ENCODE assay signal across 14 mouse cellular contexts in genomic region chr14:121946728-121947127, GRCm38 (mm10). TPM values are rescaled to one million over a fixed set of nuclear protein-coding genes. Genes with fewer than 3 reads are reported as not detected.
A peak's percentile ranks its signal among the peaks of the same experiment; 100 is the strongest.
DNase-seq lines count a peak whose midpoint lies in the region; ATAC-seq and TF ChIP-seq lines count a peak whose summit lies in the region.
"Had no signal": no experiment of that assay in that cellular context is flagged by ENCODE, and none has a peak within 500 bp of the region (broad histone marks: within the 10 kb centered on the region; RNA-seq: fewer than 3 reads in every experiment).

No protein-coding gene starts in this region.

- no peak for TF ChIP-seq POLR2A in thymus, adult 2 months (IDR thresholded peaks at IDR 0.05; ENCODE audit: control insufficient read depth, extremely low read depth, insufficient read depth, low read length, poor library complexity)

- 47% methylated on average over 8 of the region's 8 CpGs for WGBS in intestine, embryonic 14.5 days
- WGBS in intestine, embryonic 15.5 days = 43% methylated on average over 8 of the region's 8 CpGs
- 65% methylated on average over 8 of the region's 8 CpGs for WGBS in thymus, adult 2 months
- 60% methylated on average over 8 of the region's 8 CpGs for WGBS in embryonic facial prominence, embryonic 14.5 days

- no peaks in the 10 kb centered on the region for H3K36me3 ChIP-seq in intestine, embryonic 14.5 days (ENCODE audit: control insufficient read depth, insufficient read depth, low read length)
- H3K36me3 ChIP-seq in intestine, embryonic 15.5 days = no peaks in the 10 kb centered on the region
- no peaks in the 10 kb centered on the region for H3K36me3 ChIP-seq in thymus, adult 2 months (ENCODE audit: control insufficient read depth, insufficient read depth, low read length)
- no peaks in the 10 kb centered on the region for H3K36me3 ChIP-seq in embryonic facial prominence, embryonic 14.5 days (ENCODE audit: control insufficient read depth, insufficient read depth, low read length)

- peak; percentile 50 for DNase-seq in intestine, embryonic 14.5 days (ENCODE audit: low spot score)
- DNase-seq in thymus, adult 2 months = no peak
- DNase-seq in thymus, postnatal 25 days = no peak
- no peak for DNase-seq in embryonic facial prominence, embryonic 14.5 days (ENCODE audit: low spot score)
- DNase-seq in left cerebral cortex, adult 9 months (ENCODE audit: low spot score in 2 of 2) = no peak
- DNase-seq in urinary bladder, postnatal 4 days (ENCODE audit: low spot score in 2 of 2) = no peak
- DNase-seq in Muller cell, postnatal 12 days (ENCODE audit: inconsistent ontology term) = no peak
- DNase-seq: cerebellum, adult 18-20 months; forebrain, postnatal 0 days; lung, postnatal 14 days; spleen, adult 18-20 months; thymus, adult 18-20 months had no signal

- H3K27ac ChIP-seq in intestine, embryonic 14.5 days (ENCODE audit: low read depth) = no peak overlapping the region; the same call in 1 of the 2 replicates
- no peak overlapping the region for H3K27ac ChIP-seq in intestine, embryonic 15.5 days
- peak overlapping the region; percentile 73 for H3K27ac ChIP-seq in thymus, adult 2 months (ENCODE audit: control insufficient read depth, insufficient read depth, low read length)
- H3K27ac ChIP-seq in embryonic facial prominence, embryonic 14.5 days (replicated peaks; ENCODE audit: low read depth, low read length) = peak overlapping the region; percentile 58
- H3K27ac ChIP-seq: hindbrain, postnatal 0 days had no signal

- H3K4me2 ChIP-seq in intestine, embryonic 14.5 days (ENCODE audit: low read length) = no peak overlapping the region
- no peak overlapping the region for H3K4me2 ChIP-seq in intestine, embryonic 15.5 days (replicated peaks)
- H3K4me2 ChIP-seq in embryonic facial prominence, embryonic 14.5 days (ENCODE audit: low read depth, low read length) = no peak overlapping the region

- no peak for ATAC-seq in intestine, embryonic 14.5 days (replicated peaks; ENCODE audit: low FRiP score, low TSS enrichment, low read depth)
- no peak for ATAC-seq in intestine, embryonic 15.5 days
- ATAC-seq in embryonic facial prominence, embryonic 14.5 days (ENCODE audit: low read depth) = no peak
- ATAC-seq: forebrain, postnatal 0 days; hindbrain, postnatal 0 days had no signal

- H3K4me3 ChIP-seq in intestine, embryonic 14.5 days (ENCODE audit: low read depth, low read length) = no peak overlapping the region
- H3K4me3 ChIP-seq in intestine, embryonic 15.5 days (replicated peaks) = no peak overlapping the region
- H3K4me3 ChIP-seq in thymus, adult 2 months (ENCODE audit: control insufficient read depth, insufficient read depth, low read length) = no peak overlapping the region
- H3K4me3 ChIP-seq in embryonic facial prominence, embryonic 14.5 days (ENCODE audit: low read depth, low read length) = no peak overlapping the region

- TF ChIP-seq CTCF in thymus, adult 2 months (IDR thresholded peaks at IDR 0.05; ENCODE audit: borderline replicate concordance, control insufficient read depth, extremely low read depth, insufficient read depth, low read length, poor library complexity) = no peak

- no peaks in the 10 kb centered on the region for H3K27me3 ChIP-seq in intestine, embryonic 14.5 days (replicated peaks; ENCODE audit: control insufficient read depth, insufficient read depth, low read length)
- no peaks in the 10 kb centered on the region for H3K27me3 ChIP-seq in intestine, embryonic 15.5 days (replicated peaks)
- no peaks in the 10 kb centered on the region for H3K27me3 ChIP-seq in thymus, adult 2 months (ENCODE audit: control insufficient read depth, insufficient read depth, low read length)
- no peaks in the 10 kb centered on the region for H3K27me3 ChIP-seq in embryonic facial prominence, embryonic 14.5 days (replicated peaks; ENCODE audit: control insufficient read depth, insufficient read depth, low read length)

- H3K4me1 ChIP-seq in intestine, embryonic 14.5 days (replicated peaks; ENCODE audit: control insufficient read depth, insufficient read depth, low read length) = peaks cover 4% of the 10 kb centered on the region; the same call in 1 of the 2 replicates
- 0 out of 2 replicates have a peak, but pooled peaks cover 3% of the 10 kb centered on the region for H3K4me1 ChIP-seq in intestine, embryonic 15.5 days (replicated peaks)
- peaks cover 28% of the 10 kb centered on the region for H3K4me1 ChIP-seq in thymus, adult 2 months (replicated peaks; ENCODE audit: control insufficient read depth, insufficient read depth, low read length)
- no peaks in the 10 kb centered on the region for H3K4me1 ChIP-seq in embryonic facial prominence, embryonic 14.5 days (ENCODE audit: control insufficient read depth, insufficient read depth, low read length)

- peaks cover 2% of the 10 kb centered on the region; the same call in 1 of the 2 replicates for H3K9me3 ChIP-seq in intestine, embryonic 14.5 days (ENCODE audit: control insufficient read depth, low read length)
- H3K9me3 ChIP-seq in intestine, embryonic 15.5 days = no peaks in the 10 kb centered on the region
- 0 out of 2 replicates have a peak, but pooled peaks cover 4% of the 10 kb centered on the region for H3K9me3 ChIP-seq in embryonic facial prominence, embryonic 14.5 days (ENCODE audit: control insufficient read depth, low read length)

- H3K9ac ChIP-seq in intestine, embryonic 14.5 days (ENCODE audit: low read length) = no peak overlapping the region
- H3K9ac ChIP-seq in intestine, embryonic 15.5 days = no peak overlapping the region
- H3K9ac ChIP-seq in embryonic facial prominence, embryonic 14.5 days (ENCODE audit: low read depth, low read length) = no peak overlapping the region
- H3K9ac ChIP-seq: forebrain, postnatal 0 days had no signal

RNA-seq across cellular contexts. Expression of gene Gpr183, which starts 18.3 kb away (rescaled TPM):
- polyA plus RNA-seq in intestine, embryonic 14.5 days (2014; fragmentation: Nextera tagmentation; extraction: Ambion mirVana) = 3.4 and 4.7 TPM in 2 replicates
- 3.7 TPM in 2 replicates for polyA plus RNA-seq in intestine, embryonic 15.5 days (2015; fragmentation: Nextera tagmentation; extraction: Ambion mirVana)
- 10.1 and 10.3 TPM in 2 replicates for polyA plus RNA-seq in thymus, adult 2 months (2012; rRNA removed)
- 3.5 and 5.1 TPM in 2 replicates for polyA plus RNA-seq in embryonic facial prominence, embryonic 14.5 days (2014; fragmentation: Nextera tagmentation; extraction: Ambion mirVana)

RNA-seq across cellular contexts. Expression of gene Gpr18, which starts 31.1 kb away (rescaled TPM):
- 0.23 and 0.62 TPM in 2 replicates for polyA plus RNA-seq in intestine, embryonic 14.5 days (2014; fragmentation: Nextera tagmentation; extraction: Ambion mirVana)
- polyA plus RNA-seq in intestine, embryonic 15.5 days (2015; fragmentation: Nextera tagmentation; extraction: Ambion mirVana) = 0.29 and 0.34 TPM in 2 replicates
- polyA plus RNA-seq in thymus, adult 2 months (2012; rRNA removed) = 24.8 and 32.8 TPM in 2 replicates
- 0.11 and 0.22 TPM in 2 replicates for polyA plus RNA-seq in embryonic facial prominence, embryonic 14.5 days (2014; fragmentation: Nextera tagmentation; extraction: Ambion mirVana)
- polyA plus RNA-seq: forebrain, postnatal 0 days; hindbrain, postnatal 0 days had no signal

Comparison
In these comparisons a context has a peak if more than half of its experiments do, and no peak if none do; other contexts are left out.
1. H3K27ac ChIP-seq: peak in thymus, adult 2 months (single experiment) and embryonic facial prominence, embryonic 14.5 days (single experiment); none in intestine, embryonic 14.5 days (single experiment) and intestine, embryonic 15.5 days (single experiment).
2. RNA of gene Gpr18, which starts 31.1 kb away (polyA plus RNA-seq): 24.8 to 32.8 TPM in thymus, adult 2 months; 0.23 to 0.62 TPM in intestine, embryonic 14.5 days, 0.29 to 0.34 TPM in intestine, embryonic 15.5 days and 0.11 to 0.22 TPM in embryonic facial prominence, embryonic 14.5 days; every median in the first group is over 10 times any median in the second.